Mouse (Mus musculus): ENCODE data around the gene Atp6v1g3.

DNA sequence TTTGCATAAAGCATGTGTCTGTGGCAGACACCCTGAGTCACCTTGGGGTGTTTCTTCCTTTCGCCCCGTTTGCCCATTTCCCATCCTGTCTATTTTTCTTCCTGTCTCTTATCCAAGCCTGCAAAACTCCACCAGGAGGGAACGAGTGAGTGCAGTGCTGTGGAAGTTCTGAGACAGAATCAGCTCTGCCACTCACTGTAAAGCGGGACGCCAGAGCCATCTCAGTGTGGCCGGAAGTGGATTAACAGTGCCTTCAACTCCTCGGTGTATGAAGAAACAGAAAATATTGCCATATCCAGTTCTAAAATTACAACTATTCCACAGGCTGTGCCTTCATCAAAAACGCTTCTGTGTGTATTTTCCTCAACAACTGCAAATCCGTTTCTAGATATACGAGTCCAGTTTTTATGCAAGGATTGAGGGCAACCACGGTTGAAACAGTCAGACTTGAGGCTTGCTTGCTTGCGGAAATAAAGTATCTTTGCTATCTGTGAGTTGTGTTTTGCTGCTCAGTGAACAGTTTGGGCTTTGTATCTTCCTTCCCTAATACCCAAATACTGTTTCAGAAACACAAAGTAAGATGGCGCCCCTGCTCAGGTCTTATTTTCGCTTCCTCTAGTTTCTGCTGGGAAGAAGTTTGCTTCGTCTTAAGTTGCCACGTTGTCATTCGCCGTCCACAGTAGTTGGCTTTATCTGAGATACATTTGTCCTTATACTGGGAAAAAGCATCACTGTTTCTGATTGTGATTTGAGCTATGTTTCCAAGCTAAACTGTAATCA, 54.1 kb downstream of the Atp6v1g3 start:
- TF ChIP-seq CTCF (IDR thresholded peaks at IDR 0.05; ENCODE audit: low read depth) (no peak), EP300 (IDR thresholded peaks at IDR 0.05; ENCODE audit: low read depth) (no peak)

All from liver, embryonic 14.5 days (tissue).